Mouse (Mus musculus) fat pad, adult 2 months (tissue): ENCODE results near the gene Nkapd1.
"Not testable (repeated sequence)": the region's sequence is repeated elsewhere in the genome, so short reads cannot be mapped to it uniquely, and the experiment has no call there.

ENCODE experiments used
- DNase-seq: peaks from one replicate; pipeline ENCODE4 v3.0.0-alpha.2; 2011; ENCODE audit warnings: low read depth, low spot score; ENCODE audit errors: extremely low read depth

Nkapd1 gene

DNA sequence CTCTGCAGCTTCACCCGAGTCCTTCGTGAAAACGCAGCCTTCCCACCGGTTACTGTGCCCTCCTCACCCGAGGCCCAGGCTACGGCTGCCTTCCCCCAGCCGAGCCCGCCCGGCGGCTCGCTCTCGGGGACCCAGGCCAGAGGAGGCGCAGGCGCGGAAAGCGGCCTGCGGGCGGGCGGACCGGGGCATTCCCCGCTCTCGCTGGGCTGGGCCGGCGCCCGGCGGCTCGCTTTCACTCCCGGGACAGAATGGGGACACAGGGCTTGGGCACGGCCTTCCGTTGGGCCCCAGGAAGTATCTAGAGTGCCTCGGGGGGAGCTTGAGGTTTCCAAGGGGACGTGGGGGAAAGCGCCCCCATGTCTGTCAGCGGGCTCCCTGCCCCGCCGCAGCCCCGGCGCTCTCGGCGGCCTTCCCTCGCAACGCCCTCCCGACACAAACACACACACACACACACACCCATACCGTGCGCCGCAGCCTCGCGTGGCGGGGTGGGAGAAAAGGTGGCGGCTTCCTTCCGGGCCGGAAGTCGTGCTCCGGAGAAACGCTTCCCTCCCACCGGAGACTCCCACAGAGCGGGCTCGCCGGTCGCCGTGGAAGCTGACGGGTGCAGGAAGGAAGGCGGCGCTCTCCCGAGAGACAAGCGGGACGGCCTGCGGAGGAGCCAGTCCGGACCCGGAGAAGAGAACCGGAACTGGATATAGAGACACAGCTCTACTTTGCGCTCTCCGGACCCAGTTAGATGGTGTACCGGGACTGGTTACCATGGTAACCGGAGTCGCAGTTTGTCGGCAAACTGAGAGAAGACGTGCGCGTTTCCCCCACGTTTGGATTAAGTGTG lies at the start of gene Nkapd1, which contains the start of gene Pih1d2:
Gene Nkapd1, minus strand, starts transcription at position 699 of the 838 bp plus-strand sequence.
Gene Pih1d2, plus strand, starts transcription at position 556 of the 838 bp plus-strand sequence.
- DNase-seq: no peak

GRCm38 (mm10) chr9:50666442-50666841 lies 49.2 kb upstream of the Nkapd1 start:
- DNase-seq: no peak

- DNase-seq: no peak
Measured at GRCm38 (mm10) chr9:50664826-50665225, 47.6 kb upstream of the Nkapd1 start.

- DNase-seq: peak; percentile 63
Measured at GRCm38 (mm10) chr9:50660431-50660830, 43.2 kb upstream of the Nkapd1 start.

GRCm38 (mm10) chr9:50659392-50660217 lies 42.3 kb upstream of the Nkapd1 start, which contains the start of gene Dlat:
TSS of gene Dlat (minus strand) at chr9:50659780.
- no peak for DNase-seq

GRCm38 (mm10) chr9:50658941-50659388 lies 41.7 kb upstream of the Nkapd1 start:
- DNase-seq: no peak

DNA sequence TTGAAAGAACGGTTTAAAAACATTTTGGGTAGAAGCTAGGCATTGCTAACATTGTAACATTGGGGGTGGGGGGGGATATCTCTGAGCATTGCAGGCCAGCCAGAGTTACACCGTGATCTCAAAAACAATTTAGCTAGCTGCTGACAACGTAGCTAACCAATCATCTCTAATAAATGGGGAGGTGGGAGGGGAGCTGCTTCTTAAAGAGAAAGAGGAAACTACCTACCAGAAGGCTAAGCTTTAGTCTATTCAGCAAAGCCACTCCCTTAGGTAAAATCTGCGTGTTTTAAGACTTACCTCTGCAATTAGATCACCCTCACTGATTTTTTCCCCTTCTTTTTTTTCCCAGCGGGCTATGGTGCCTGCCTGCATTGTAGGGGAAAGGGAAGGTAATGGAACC lies 41.1 kb upstream of the Nkapd1 start:
- no peak for DNase-seq

- no peak for DNase-seq
Measured at GRCm38 (mm10) chr9:50650503-50650902, 33.2 kb upstream of the Nkapd1 start.

DNA sequence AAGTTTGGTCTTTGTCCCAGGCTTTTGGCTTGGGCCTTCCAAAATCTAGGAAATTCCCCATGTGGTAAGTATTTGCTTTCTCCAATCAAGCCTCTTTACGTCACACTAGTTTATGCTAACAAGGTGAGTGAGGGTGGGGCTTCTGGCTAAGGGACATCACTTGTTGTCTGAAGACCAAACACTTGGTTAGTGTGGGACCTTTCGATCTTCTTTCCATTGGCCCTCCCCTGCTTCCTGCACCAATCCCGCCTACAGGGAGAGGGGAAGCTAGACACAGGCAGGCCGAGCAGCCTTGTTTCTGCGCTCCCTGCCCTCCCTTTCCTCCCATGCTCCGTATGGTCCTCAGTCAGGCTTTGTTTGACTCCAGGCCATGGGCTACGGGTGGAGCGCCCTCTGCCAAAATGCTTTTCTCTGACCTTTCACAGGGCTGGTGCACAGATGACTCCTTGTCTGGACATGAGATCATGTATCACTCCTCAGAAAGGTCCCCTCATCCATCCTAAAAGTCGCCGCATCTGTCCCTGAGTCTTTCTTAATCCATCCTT lies 29.6 kb upstream of the Nkapd1 start:
- no peak for DNase-seq

GRCm38 (mm10) chr9:50634270-50634669 lies 17.0 kb upstream of the Nkapd1 start:
- no peak for DNase-seq

- no peak for DNase-seq
Measured at GRCm38 (mm10) chr9:50633059-50633458, 15.8 kb upstream of the Nkapd1 start.

GRCm38 (mm10) chr9:50632016-50632688 lies 14.9 kb upstream of the Nkapd1 start:
- DNase-seq: no peak

GRCm38 (mm10) chr9:50630903-50631302 lies 13.6 kb upstream of the Nkapd1 start:
- not testable (repeated sequence) for DNase-seq

GRCm38 (mm10) chr9:50617794-50618330 lies 598 bp upstream of the Nkapd1 start:
- no peak for DNase-seq

DNA sequence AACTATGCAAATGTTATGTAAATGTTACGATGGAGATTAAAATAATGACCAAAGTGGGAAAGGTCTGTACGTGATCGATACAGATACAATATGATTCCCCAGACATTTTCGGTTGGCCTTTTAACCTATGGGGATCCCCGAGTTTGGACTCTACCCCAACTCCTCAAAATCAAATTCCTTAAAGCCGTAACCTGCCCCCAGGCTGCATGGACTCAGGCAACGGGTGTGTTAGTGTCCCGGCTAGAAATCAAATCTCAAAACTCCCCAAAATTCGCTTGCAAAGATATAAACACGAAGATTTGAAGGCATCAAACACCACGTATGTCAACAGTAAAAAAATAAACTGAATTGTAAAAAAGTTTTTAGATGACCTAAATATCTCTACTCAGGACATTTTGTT lies 1.1 kb downstream of the Nkapd1 start:
- DNase-seq: no peak

- no peak for DNase-seq
Measured at GRCm38 (mm10) chr9:50612115-50612514, 5.1 kb downstream of the Nkapd1 start.

- no peak for DNase-seq
Measured at GRCm38 (mm10) chr9:50604338-50604737, 12.9 kb downstream of the Nkapd1 start.

DNA sequence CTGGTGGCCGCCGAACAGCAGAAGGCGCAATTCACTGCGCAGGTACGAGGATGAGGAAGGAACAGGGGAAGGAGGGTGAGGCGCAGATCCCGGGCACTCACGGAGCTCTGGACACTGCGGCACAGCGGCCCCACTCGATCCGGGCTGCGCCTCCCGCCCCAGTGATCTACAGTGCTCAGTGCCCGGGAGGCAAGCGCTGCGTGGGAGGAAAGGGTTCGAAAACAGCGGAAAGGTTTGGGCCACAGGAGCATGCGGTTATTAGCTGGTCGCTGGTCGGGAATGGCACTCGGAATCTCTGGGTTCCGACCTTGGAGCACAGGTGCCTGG lies 13.3 kb downstream of the Nkapd1 start:
- DNase-seq: no peak

DNA sequence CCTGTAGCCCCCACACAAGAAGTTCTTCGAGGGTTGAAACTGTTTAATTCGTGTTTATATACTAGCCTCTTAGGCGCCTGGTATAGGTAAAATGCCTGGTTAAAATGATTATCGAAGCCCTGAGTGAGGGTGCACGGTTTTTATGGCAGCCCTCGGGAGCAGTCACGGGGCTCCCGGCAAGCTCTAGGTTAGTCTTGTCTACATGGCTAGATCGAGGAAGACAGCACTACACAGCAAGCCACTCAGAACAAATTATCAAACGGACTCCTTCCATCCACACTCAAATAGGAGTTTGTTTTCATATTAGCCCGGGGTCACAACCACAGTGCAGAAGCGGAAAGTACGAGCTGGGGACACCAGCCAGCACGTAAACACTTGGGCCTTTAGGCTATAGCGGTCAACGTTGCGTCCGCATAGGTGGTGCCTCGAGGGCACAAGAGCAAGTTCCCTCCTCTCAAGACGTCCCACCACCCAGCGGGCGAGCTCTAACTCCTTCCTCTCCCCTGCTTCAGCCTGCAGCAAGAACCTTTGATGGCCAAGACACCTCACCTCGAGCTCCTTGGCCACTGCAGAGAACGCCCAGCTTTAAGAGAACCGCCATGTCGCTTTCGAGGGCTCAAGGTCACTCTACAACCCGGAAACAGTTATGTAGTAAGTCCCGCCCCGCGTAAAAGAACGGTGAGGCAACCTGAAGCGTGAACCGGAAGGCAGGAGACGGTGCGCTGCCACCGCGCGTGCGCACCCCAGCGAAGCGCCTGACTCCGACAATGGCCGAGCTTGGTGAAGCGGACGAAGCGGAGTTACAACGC lies 13.9 kb downstream of the Nkapd1 start, which contains the start of the genes Sdhd and Timm8b:
Gene Sdhd, minus strand, starts transcription at position 624 of the 809 bp plus-strand sequence.
Gene Timm8b, plus strand, starts transcription at position 722 of the 809 bp plus-strand sequence.
- peak; percentile 66 for DNase-seq
